Mouse (Mus musculus) CD8-positive naive resting alpha-beta T cell, adult 2 months (primary cell): ENCODE results near the gene Npsr1.
A peak's percentile ranks its signal among the peaks of the same experiment; 100 is the strongest.

Experiments used
- DNase-seq, 2 experiments: peaks; one replicate each; pipeline ENCODE4 v3.0.0; 2022; ENCODE audit warnings: low read depth in 2 of 2, low spot score in 2 of 2

The Npsr1 gene

GRCm38 (mm10) chr9:24097696-24098095, at the start of gene Npsr1:
Gene Npsr1 (plus strand): TSS chr9:24097996.
- no peak for DNase-seq

GRCm38 (mm10) chr9:24051538-24051937, 46.3 kb upstream of the Npsr1 start:
- no peak for DNase-seq

- no peak for DNase-seq
These were observed 34.5 kb upstream of the Npsr1 start for GRCm38 (mm10) chr9:24063251-24063650.

- DNase-seq: no peak
These were observed 26.1 kb upstream of the Npsr1 start for GRCm38 (mm10) chr9:24071664-24072063.

- no peak for DNase-seq
These were observed 20.2 kb upstream of the Npsr1 start for GRCm38 (mm10) chr9:24077596-24077995.

GRCm38 (mm10) chr9:24091875-24092274, 5.9 kb upstream of the Npsr1 start:
- no peak for DNase-seq

GRCm38 (mm10) chr9:24098526-24098925, 730 bp downstream of the Npsr1 start:
- DNase-seq: no peak

GRCm38 (mm10) chr9:24099631-24100030, 1.8 kb downstream of the Npsr1 start:
- DNase-seq: no peak

- DNase-seq: peak in 1 of 2 experiments; percentile 11
These were observed 21.6 kb downstream of the Npsr1 start for GRCm38 (mm10) chr9:24119423-24119822.

GRCm38 (mm10) chr9:24133142-24133541, 35.3 kb downstream of the Npsr1 start:
- no peak for DNase-seq

GRCm38 (mm10) chr9:24136354-24136753, 38.6 kb downstream of the Npsr1 start:
- no peak for DNase-seq

- DNase-seq: no peak
These were observed 46.5 kb downstream of the Npsr1 start for GRCm38 (mm10) chr9:24144341-24144740.

- DNase-seq: no peak
These were observed 59.4 kb downstream of the Npsr1 start for GRCm38 (mm10) chr9:24157208-24157607.

- no peak for DNase-seq
These were observed 62.6 kb downstream of the Npsr1 start for GRCm38 (mm10) chr9:24160409-24160808.

- DNase-seq: no peak
These were observed 70.7 kb downstream of the Npsr1 start for GRCm38 (mm10) chr9:24168501-24168900.

- DNase-seq: no peak
These were observed 72.9 kb downstream of the Npsr1 start for GRCm38 (mm10) chr9:24170728-24171127.

- DNase-seq: no peak
These were observed 80.9 kb downstream of the Npsr1 start for GRCm38 (mm10) chr9:24178744-24179143.

- DNase-seq: no peak
These were observed 83.1 kb downstream of the Npsr1 start for GRCm38 (mm10) chr9:24180926-24181325.

- DNase-seq: no peak
These were observed 88.5 kb downstream of the Npsr1 start for GRCm38 (mm10) chr9:24186289-24186688.

- no peak for DNase-seq
These were observed 91.9 kb downstream of the Npsr1 start for GRCm38 (mm10) chr9:24189511-24190260.

GRCm38 (mm10) chr9:24190261-24190588, 92.4 kb downstream of the Npsr1 start:
- no peak for DNase-seq

- DNase-seq: no peak
These were observed 100.5 kb downstream of the Npsr1 start for GRCm38 (mm10) chr9:24198254-24198653.

- DNase-seq: no peak
These were observed 113.8 kb downstream of the Npsr1 start for GRCm38 (mm10) chr9:24211636-24212035.
